Mouse (Mus musculus): ENCODE measurements around the gene Emsy.

Emsy gene

GRCm38 (mm10) chr7:98541564-98541963, 115.0 kb downstream of the Emsy start:
- peak; percentile 62 to 76 for DNase-seq

GRCm38 (mm10) chr7:98540879-98541278, 115.7 kb downstream of the Emsy start:
- no peak for DNase-seq

- DNase-seq: no peak
Measured at GRCm38 (mm10) chr7:98537967-98538573, 118.5 kb downstream of the Emsy start.

GRCm38 (mm10) chr7:98537210-98537966, 119.2 kb downstream of the Emsy start:
- no peak for DNase-seq

All from lung, adult 18-20 months (tissue).